ENCODE assay signal across 12 mouse cellular contexts in genomic region chr16:94885062-94885461, GRCm38 (mm10).
DNase-seq lines count a peak whose midpoint lies in the region; ATAC-seq and TF ChIP-seq lines count a peak whose summit lies in the region.
"Had no signal": no experiment of that assay in that cellular context is flagged by ENCODE, and none has a peak within 500 bp of the region (broad histone marks: within the 10 kb centered on the region; RNA-seq: fewer than 3 reads in every experiment).

No protein-coding gene starts in this region.

- no peak for ATAC-seq in neural tube, embryonic 15.5 days (ENCODE audit: low FRiP score)

- H3K9ac ChIP-seq in neural tube, embryonic 15.5 days (replicated peaks) = no peak overlapping the region
- H3K9ac ChIP-seq: liver, embryonic 15.5 days had no signal

- no peaks in the 10 kb centered on the region for H3K9me3 ChIP-seq in neural tube, embryonic 15.5 days (replicated peaks)
- H3K9me3 ChIP-seq: limb, embryonic 10.5 days; liver, embryonic 15.5 days had no signal

- H3K36me3 ChIP-seq in neural tube, embryonic 15.5 days = no peaks in the 10 kb centered on the region
- H3K36me3 ChIP-seq: limb, embryonic 10.5 days; liver, embryonic 15.5 days had no signal

- no peak overlapping the region for H3K4me2 ChIP-seq in neural tube, embryonic 15.5 days
- H3K4me2 ChIP-seq: liver, embryonic 15.5 days had no signal

- peak; percentile 1 for DNase-seq in MN1 (ENCODE audit: low spot score)
- DNase-seq in brain, embryonic 14.5 days (ENCODE audit: low read depth) = peak; percentile 78
- DNase-seq in cerebellum, postnatal 25 days = peak; percentile 76 to 79
- DNase-seq in layer of hippocampus, postnatal 10 days (ENCODE audit: low spot score in 2 of 2) = peak; percentile 55 to 65
- no peak for DNase-seq in heart, postnatal 4 days
- no peak for DNase-seq in spleen, adult 12 weeks (ENCODE audit: low spot score)
- DNase-seq: heart, adult 2 months; kidney, adult 11 months; lung, postnatal 36 days had no signal

- H3K4me3 ChIP-seq in neural tube, embryonic 15.5 days (replicated peaks) = no peak overlapping the region
- H3K4me3 ChIP-seq: heart, adult 2 months; limb, embryonic 10.5 days; liver, embryonic 15.5 days had no signal

- TF ChIP-seq CTCF in brain, embryonic 14.5 days (IDR thresholded peaks at IDR 0.05; ENCODE audit: borderline replicate concordance, extremely low read depth, insufficient read depth, insufficient read length) = no peak

- peaks cover 2% of the 10 kb centered on the region; the same call in 1 of the 2 replicates for H3K4me1 ChIP-seq in neural tube, embryonic 15.5 days
- H3K4me1 ChIP-seq: liver, embryonic 15.5 days had no signal

- no peak for TF ChIP-seq POLR2A in brain, embryonic 14.5 days (IDR thresholded peaks at IDR 0.05; ENCODE audit: borderline replicate concordance, extremely low read depth, insufficient read depth, insufficient read length, poor library complexity, severe bottlenecking)

- H3K27me3 ChIP-seq in neural tube, embryonic 15.5 days (replicated peaks) = no peaks in the 10 kb centered on the region
- H3K27me3 ChIP-seq: liver, embryonic 15.5 days had no signal

- H3K27ac ChIP-seq in neural tube, embryonic 15.5 days (replicated peaks) = no peak overlapping the region
- H3K27ac ChIP-seq: heart, adult 2 months; limb, embryonic 10.5 days; liver, embryonic 15.5 days had no signal

- WGBS in neural tube, embryonic 15.5 days = 78% methylated on average over 7 of the region's 7 CpGs

Comparison
In these comparisons a context has a peak if more than half of its experiments do, and no peak if none do; other contexts are left out.
1. DNase-seq: peak in MN1 (single experiment), brain, embryonic 14.5 days (single experiment), cerebellum, postnatal 25 days (2 of 2) and layer of hippocampus, postnatal 10 days (2 of 2); none in heart, postnatal 4 days (single experiment) and spleen, adult 12 weeks (single experiment).